Mouse (Mus musculus): ENCODE measurements around the gene Uqcr10.
"Not testable (repeated sequence)": the region's sequence is repeated elsewhere in the genome, so short reads cannot be mapped to it uniquely, and the experiment has no call there.

Uqcr10 gene

DNA sequence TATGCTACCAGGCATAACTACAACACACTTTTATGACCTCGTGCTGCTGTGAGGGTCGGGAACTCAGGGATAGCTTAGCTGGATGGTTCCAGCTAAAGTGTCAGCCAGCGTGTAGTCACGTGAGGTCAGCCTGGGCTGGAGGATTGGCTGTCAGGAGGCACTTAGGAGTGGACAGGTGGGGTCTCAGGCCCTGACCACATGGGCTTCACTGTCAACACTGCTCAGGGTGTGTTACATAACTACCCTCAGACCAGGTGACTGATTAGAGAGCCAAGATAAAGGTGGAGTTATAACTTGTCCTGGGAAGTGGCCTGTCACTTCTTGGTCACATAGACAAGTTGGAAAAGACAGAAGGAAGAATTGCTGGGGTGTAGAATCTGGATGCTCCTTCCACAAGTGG lies 11.5 kb upstream of the Uqcr10 start:
- no peak for DNase-seq (ENCODE audit: low read depth in 2 of 2, low spot score in 2 of 2)

DNA sequence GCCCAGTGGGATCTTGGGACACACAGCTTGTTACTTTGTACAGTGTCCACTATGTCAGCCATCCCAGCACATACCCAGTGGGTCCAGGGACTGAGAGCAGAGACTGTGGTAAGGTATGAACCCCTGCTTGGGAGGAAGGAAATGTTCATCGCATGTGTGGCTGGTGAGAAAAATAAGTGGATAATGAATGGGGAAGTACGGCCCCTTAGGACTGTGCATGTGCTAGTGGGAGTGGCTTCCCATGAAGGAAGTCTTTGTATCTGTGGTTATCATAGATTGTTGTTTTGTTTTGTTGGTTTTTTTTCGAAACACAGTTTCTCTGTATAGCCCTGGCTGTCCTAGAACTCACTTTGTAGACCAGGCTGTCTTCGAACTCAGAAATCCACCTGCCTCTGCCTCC lies 10.6 kb upstream of the Uqcr10 start:
- no peak for DNase-seq (ENCODE audit: low read depth in 2 of 2, low spot score in 2 of 2)

DNA sequence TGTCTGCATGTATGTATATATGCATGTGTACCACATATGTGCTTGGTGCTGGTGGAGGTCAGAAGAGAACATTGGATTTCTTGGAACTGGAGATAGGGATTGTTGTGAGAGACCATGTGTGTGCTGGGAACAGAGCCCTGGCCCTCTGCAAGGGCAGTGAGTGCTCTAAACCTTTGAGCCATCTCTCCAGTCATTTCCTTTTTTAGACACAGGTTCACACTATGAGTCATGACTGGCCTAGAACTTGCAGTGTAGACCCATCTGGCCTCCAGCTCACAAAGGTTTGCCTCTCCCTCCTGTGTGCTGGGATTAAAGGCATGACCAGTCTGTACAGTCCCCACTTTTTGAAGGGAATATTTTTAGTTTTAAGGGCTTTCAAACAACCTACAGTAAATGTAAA lies 8.7 kb upstream of the Uqcr10 start:
- no peak for DNase-seq (ENCODE audit: low read depth in 2 of 2, low spot score in 2 of 2)

DNA sequence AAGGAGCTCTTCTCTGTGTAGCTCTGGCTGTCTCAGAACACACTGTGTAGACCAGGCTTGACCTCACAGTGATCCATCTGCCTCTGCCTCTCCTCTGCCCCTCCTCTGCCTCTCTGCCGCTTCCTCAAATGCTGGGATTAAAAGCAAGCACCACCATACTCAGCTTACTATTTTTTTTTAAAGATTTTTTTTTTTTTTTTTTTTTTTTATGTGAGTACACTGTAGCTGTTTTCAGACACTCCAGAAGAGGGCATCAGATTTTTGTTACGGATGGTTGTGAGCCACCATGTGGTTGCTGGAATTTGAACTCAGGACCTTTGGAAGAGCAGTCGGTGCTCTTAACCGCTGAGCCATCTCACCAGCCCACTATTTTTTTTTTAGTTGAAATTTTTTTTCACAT lies 6.0 kb upstream of the Uqcr10 start:
- DNase-seq (ENCODE audit: low read depth in 2 of 2, low spot score in 2 of 2) = not testable (repeated sequence)

DNA sequence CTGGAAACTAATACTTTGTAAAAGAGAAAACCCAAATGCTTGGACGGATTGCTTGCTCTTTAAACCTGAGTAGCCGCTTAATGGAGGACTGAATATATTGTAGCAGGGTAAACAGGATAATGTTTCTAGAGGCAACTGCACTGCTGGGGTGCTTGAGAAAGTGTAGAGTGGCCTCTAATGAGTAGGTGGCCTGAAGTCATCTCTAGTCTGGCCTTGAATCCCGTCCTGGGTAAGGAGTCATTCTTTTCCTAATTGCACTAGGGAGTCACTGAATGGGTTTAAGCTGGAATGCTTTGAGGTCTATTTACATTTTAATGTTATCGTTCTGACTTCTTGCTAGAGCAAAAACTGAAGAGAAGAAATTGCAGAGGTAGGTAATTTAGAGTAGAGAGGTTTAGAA lies 1.0 kb upstream of the Uqcr10 start:
- no peak for DNase-seq (ENCODE audit: low read depth in 2 of 2, low spot score in 2 of 2)

DNA sequence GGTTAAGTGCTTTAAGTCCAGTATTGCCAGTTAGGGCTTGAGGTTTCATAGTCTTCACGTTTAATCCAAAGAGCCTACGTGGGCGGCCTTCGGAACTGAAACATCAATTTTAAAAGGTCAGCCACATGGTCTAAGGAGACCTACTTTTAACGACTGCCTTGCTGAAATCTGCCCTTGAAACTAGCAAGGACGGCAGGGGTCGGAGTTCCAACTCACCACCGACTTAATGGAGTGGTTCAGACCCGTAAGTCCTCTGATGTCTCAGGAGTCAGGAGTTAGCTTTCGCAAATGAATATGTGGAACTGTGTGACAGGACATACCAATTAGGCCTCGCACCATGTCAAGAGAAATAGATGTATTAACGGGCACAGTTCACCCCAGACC lies 462 bp downstream of the Uqcr10 start:
- DNase-seq (ENCODE audit: low read depth in 2 of 2, low spot score in 2 of 2) = no peak

DNA sequence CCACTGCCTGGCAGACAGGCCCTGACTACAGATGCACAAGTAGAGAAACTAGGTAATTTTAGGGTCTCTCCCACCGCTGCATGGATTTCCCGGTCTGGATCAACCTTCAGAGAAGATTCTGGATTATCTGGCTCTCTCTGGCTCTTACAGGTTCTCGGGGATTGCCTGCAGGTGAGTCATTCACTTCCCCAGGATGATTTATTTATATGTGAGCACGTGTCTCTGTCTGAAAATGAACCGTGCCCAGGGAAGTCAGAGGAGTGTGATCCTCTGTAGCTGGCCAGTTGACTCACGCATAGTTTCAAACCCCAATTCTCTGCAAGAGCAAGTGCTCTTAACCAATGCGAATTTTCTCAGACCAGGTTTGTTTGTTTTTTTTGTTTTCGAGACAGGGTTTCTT lies 3.4 kb downstream of the Uqcr10 start:
- no peak for DNase-seq (ENCODE audit: low read depth in 2 of 2, low spot score in 2 of 2)

DNA sequence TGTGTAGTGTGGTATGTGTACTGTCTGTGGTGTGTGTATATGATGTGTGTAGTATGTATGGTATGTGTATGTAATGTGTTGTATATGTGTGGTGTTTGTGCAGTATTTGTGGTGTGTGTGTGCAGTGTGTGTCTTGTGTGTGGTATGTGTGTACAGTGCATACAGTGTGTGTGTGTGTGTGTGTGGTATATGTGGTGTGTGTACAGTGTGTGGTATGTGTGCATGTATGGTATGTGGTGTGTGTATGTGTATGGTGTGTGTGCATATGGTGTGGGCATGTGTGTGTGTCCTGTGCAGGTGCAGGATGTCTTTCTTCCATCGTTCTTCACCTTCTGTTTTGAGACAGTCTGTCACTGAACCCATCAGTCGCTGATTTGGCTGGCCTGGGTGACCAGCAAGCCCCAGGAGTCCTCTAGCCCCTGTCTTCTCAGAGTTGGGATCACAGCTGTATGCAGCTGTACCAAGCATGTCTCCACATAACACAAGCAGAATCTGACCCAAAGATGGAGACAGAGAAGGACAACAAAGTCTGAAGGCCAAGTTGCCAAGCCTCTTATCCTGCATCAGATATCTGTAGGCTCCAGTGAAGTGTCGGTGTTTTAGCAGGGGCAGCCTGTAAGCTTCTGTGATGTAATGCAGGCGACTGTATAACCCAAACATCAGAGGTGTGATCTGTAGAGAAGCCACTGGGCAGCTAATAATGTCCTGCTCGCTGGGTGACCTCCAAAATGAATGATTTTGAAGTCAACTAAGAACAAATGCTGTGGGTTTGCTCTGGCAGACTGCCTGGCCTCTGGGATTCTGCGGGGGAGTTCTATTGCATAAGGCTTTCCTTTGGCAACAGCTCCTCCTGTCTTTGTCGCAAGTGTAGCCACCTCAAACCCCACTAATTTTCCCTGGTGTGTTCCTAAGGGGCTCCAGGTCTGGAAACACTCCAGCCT lies 6.8 kb downstream of the Uqcr10 start:
- no peak for DNase-seq (ENCODE audit: low read depth in 2 of 2, low spot score in 2 of 2)

DNA sequence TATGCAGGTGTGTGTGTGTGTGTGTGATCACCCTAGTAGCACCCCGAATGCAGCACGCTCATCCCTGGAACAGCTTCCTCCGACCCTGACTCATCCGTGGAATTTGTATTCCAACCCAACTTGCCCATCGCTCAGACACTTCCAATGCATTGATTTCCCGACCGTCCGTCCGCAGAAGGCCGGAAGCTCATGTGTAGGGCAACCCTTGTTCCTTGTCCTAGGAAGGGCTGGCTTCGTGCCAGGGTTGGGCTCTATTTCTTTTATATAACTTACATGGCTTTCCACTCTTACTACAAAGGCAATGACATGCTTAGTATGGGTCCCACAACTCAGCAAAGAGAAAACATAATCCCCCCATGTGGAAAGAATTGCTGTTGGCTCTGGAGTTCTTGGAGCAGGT lies 12.0 kb downstream of the Uqcr10 start:
- DNase-seq (ENCODE audit: low read depth in 2 of 2, low spot score in 2 of 2) = no peak

DNA sequence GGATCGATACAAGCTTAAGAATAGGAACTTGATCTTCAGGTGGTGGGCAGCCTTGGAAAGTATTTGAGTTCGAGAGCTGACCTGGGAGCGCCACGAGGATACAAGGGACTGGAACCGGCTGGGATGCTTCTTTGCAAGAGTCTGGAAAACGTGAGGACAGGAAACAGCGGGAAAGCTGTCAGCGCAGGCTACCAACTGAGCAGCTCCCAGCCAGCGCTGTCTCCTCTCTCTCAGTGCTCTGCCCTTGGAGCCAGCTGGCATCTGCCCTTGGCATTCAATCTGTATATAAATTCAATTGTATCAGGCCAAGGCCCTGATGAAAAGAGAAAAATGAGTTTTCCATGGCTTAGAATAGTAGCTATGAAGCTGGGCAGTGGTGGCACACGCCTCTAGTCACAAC lies 12.9 kb downstream of the Uqcr10 start:
- no peak for DNase-seq (ENCODE audit: low read depth in 2 of 2, low spot score in 2 of 2)

DNA sequence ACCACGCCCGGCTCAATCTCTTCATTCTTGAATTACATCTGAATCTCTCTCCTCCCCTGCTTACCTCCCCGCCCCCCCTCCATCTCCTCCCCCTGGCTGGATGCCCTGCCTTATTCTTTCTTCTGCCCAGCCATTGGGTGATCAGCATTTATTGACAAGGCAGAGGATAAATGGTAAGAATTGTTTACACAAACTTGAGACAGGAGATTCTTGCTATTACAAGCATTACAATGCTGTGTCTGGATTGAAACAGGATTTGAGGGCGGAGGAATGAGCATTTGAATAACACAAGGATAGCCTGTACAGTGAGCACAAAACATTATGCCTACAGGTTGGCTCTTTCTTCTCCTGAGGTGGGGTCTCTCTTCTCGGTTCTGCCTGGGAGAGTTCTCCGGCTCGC lies 13.8 kb downstream of the Uqcr10 start:
- DNase-seq (ENCODE audit: low read depth in 2 of 2, low spot score in 2 of 2) = no peak

DNA sequence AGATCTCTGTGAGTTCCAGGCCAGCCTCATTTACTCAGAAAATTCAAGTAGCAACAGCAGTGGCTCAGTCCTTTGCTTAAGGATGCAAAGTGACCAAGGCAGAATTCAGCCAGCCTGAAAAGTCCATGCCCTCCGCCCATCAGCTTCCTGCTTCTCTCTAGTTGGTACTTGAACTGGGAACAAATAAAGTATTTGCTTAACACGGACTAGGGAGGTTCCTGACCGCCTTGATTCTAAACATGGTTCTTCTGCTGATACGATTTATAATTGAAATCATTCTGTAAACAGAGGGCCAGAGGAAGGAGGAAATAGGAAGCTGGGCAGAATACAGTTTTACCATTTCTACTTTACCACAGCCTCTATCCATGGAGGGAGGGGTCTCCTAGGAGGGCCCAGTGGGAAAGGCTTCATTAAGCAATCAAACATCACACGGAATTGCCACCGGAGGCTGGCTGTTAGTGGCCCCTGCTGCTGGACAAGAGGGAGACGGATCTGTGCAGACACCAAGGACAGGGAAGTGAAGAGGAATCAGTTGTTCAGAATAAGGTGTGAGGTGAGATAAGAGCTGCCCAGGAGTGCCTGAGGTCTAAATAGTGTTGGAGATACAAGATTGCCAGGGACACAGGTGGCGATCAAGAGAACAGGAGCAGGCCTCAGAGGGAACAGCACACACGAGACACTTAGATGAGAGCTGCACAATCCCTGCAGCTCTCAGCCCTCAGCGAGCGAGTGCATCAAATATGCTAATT lies 15.3 kb downstream of the Uqcr10 start:
- no peak for DNase-seq (ENCODE audit: low read depth in 2 of 2, low spot score in 2 of 2)

DNA sequence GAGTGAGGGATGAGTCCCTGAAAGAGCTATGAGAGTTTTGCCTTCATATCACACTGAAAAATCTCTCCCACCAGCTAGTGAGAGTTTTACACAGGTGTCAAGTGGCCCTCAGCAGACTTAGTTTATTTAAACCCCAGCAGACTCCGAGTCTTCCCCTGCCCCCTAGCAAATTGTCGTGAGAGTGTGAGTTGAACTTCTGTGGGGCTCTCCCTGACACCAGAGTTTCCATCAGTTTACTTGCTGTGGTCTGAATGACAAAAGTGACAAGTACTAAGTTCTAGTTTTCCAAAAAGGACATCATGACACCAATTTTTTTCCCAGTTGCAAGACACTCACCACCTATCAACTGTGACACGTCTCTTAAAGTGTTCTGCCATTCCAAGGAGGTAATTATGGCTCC lies 16.3 kb downstream of the Uqcr10 start:
- no peak for DNase-seq (ENCODE audit: low read depth in 2 of 2, low spot score in 2 of 2)

DNA sequence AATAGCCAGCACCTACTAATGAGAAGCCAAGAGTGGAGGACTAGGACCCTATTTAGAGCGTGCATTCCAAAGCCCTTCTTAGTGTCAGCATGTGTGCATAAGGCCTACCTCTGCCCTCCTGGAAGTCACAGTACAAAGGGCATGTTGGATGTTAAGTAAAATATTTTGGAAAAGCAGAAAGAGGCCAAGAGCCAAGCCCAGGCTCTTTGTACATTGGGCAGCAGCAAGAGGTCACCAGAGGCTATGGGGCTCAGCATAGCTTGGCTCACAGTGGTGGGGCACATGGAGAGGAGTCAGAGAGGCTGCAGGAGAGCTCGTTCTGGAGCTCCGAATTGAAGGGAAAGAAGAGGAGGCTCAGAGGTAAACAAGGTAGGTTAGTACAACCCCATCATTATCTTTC lies 17.1 kb downstream of the Uqcr10 start:
- DNase-seq (ENCODE audit: low read depth in 2 of 2, low spot score in 2 of 2) = no peak

DNA sequence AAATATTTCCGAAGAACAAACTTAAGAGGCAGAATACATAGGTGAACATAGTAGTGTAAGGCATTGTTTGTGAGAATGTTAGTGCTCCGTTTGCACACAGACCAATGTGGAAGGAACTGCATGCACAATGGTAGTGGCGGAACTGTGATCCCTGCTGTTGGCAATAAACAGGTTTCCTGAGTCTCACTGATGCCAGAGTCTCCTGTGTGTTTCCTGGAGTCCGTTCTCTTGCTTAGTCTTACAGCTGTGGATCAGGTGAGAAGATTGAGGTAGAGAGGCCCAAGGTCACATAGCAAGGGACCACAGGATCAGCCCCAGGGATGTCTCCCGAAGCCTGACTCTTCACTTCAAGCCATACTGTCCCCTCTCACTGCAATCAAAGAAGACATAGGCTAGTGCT lies 18.6 kb downstream of the Uqcr10 start:
- no peak for DNase-seq (ENCODE audit: low read depth in 2 of 2, low spot score in 2 of 2)

DNA sequence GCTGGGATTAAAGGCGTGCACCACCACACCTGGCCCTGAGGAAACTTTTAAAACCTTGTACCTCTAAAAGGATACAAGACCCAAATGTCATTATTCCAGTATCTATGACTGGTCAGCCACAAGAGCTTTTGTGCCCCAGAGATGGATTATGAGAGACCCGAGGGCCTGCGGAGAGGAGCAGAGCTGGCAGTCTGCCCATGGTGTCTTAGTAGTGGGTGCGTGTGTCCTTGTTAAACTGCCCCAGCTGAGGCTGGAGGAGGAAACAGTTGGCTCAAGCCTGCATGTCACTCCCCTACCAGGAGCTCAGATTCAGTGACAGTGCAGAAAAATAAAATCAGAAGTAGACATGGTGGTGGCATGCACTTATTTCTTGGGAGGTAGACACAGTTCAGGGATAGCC lies 19.1 kb downstream of the Uqcr10 start:
- no peak for DNase-seq (ENCODE audit: low read depth in 2 of 2, low spot score in 2 of 2)

DNA sequence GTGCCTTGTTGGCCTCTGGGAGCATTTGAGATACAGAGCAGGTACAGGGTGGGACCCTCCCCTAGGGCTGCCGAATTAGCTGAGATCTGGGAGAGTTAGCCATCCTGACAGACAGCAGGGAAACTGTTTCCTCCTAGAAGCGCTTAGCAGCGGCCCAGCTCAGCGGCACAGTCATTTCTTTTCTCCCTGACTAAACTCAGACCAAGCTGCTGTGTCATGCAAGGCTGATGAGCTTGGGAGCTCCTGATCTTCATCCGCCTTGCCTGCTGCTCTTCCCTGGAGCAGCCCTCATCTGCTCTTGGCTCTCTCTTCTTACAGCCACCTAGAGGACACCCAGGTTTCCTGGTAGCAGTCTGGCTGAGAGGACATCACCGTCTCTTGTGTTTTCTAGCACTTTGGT lies 20.0 kb downstream of the Uqcr10 start:
- DNase-seq (ENCODE audit: low read depth in 2 of 2, low spot score in 2 of 2) = no peak

DNA sequence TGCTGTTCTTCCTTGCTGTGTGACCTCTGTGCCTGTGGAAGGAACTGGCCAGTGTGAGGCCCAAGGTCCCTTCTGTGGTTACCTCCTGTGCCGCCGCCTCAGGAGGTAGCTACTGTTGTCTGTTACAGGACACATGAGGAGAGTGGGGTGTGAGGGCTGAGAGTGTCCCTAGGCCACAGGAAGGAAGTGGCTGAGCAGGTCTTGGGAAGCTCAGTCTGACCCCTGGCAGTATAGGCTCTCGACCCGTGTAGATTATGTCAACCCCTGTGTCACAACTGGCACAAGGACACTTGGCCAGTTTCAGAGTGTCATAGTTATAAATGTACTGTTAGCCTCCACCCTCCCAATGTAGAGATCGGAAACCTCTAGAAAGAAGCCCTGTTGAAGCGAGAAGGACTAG lies 20.6 kb downstream of the Uqcr10 start:
- no peak for DNase-seq (ENCODE audit: low read depth in 2 of 2, low spot score in 2 of 2)

DNA sequence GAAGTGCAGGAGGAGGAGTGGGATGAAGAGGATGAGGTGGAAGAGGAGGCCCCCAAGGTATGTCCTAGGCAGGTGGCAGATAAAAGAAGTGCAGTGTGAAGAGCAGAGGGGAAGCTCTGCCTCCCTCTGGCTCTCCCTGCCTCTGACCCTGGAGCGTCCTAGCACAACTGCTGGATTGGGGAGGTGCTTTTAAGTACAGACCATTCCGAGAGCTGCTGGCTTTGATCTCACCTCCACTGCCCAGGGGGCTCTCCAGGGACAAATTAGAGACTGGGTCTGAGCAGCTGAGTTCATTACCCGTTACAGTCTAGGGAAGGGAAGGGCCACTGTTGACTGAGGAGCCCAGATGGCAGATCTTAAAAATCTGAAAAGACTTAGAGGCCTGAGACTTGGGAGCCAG lies 24.0 kb downstream of the Uqcr10 start:
- DNase-seq (ENCODE audit: low read depth in 2 of 2, low spot score in 2 of 2) = no peak

DNA sequence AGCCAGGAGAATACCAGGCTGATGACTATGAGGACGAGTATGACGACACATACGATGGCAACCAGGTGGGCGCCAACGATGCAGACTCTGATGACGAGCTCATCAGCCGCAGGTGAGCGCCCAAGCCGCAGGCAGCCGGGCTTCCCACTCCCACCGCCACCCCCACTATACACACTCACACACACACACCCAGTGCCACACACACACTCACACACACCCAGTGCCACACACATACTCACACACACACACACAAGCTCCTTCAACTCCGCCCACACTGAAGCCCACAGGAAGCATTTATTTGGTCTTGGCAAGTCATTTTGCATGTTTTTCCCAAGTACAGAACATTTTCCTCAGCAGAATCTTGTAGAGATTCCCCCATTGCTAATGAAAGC lies 24.7 kb downstream of the Uqcr10 start:
- DNase-seq (ENCODE audit: low read depth in 2 of 2, low spot score in 2 of 2) = no peak

DNA sequence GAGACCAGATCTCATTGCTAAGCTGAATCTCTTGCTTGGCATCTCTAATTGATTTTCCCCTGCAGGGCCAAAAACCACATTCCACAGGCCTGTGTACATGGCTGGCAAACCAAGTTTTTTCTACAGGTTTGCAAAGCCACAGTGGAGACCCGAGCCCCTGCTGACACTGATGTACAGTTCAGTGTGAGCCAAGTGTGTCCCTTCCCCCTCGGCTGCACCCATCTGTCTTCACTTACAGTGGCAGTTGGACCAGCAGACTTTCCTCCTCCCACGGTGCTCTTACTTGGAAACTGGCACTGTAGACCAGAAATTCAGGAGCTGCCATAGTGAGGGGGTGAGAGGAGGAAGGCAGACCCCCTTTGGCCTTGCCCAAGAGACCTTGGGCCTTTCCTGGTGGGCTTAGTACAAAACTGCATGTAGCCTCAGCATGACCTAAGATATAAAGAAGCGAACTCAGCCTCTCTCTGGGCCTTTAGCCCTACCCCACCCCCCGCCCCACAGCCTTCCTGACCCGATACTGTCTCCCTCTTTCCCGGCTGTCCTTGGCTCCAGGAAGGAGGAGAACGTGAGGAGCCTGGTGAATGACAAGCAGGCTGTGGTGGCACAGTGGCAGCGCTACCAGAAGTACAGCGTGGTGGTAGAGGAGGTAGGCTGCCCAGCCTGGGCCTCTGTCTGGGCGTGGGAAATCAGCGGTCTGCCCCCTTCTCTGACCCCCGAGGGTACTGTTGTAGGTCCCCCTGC lies 25.3 kb downstream of the Uqcr10 start:
- no peak for DNase-seq (ENCODE audit: low read depth in 2 of 2, low spot score in 2 of 2)

All from CD8-positive naive resting alpha-beta T cell, adult 2 months (primary cell).